Mouse (Mus musculus): ENCODE measurements at regions not wholly inside any gene's neighbourhood (a gene's known extent, or its start where the extent isn't known, plus 50 kb on each side); places are given as distances from the start of the nearest gene placed in this dataset.

- TF ChIP-seq CTCF (IDR thresholded peaks at IDR 0.05; ENCODE audit: borderline replicate concordance, insufficient read depth, low read depth, low read length) (no peak), POLR2A (IDR thresholded peaks at IDR 0.05; ENCODE audit: borderline replicate concordance, insufficient read depth, low read length) (no peak)
- Histone ChIP-seq H3K27ac (ENCODE audit: insufficient read depth, low read length) (no peak overlapping the region), H3K4me1 (ENCODE audit: control insufficient read depth, insufficient read depth, low read length) (no peaks in the 10 kb centered on the region), H3K4me3 (replicated peaks; ENCODE audit: insufficient read depth, low read depth, low read length) (no peak overlapping the region), H3K27me3 (ENCODE audit: control insufficient read depth, insufficient read depth, low read length) (no peaks in the 10 kb centered on the region)
- 53% methylated on average over 4 of the region's 4 CpGs for WGBS
- no peak for DNase-seq
Measured at GRCm38 (mm10) chr4:68179551-68179950, 774.6 kb downstream of the Brinp1 start.

DNA sequence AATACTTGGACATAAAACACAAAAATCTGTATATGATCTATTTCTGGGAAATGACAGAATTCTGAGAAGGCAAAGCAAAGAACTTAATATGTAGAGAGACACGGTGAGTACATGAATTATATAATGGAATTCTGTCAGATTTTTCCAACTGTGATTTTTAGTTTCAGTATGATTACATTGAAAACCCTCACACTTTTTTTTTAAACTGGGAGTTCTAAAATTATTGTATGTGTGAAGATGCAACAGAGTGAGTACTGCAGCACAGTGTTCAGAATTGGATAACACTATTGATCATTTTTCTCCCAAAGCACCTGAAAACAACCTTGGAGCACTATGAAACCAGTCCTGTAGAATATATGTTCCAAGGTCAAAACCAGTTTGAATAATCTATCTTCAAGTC lies 797.7 kb downstream of the Brinp1 start:
- no peak for TF ChIP-seq POLR2A (IDR thresholded peaks at IDR 0.05; ENCODE audit: borderline replicate concordance, insufficient read depth, low read length)
- no peak for TF ChIP-seq CTCF (IDR thresholded peaks at IDR 0.05; ENCODE audit: borderline replicate concordance, insufficient read depth, low read depth, low read length)
- Histone ChIP-seq H3K4me1 (ENCODE audit: control insufficient read depth, insufficient read depth, low read length) (no peaks in the 10 kb centered on the region), H3K27me3 (ENCODE audit: control insufficient read depth, insufficient read depth, low read length) (no peaks in the 10 kb centered on the region), H3K4me3 (replicated peaks; ENCODE audit: insufficient read depth, low read depth, low read length) (no peak overlapping the region), H3K27ac (ENCODE audit: insufficient read depth, low read length) (no peak overlapping the region)
- WGBS = 90% methylated on average over 1 of the region's 1 CpGs
- DNase-seq = no peak

DNA sequence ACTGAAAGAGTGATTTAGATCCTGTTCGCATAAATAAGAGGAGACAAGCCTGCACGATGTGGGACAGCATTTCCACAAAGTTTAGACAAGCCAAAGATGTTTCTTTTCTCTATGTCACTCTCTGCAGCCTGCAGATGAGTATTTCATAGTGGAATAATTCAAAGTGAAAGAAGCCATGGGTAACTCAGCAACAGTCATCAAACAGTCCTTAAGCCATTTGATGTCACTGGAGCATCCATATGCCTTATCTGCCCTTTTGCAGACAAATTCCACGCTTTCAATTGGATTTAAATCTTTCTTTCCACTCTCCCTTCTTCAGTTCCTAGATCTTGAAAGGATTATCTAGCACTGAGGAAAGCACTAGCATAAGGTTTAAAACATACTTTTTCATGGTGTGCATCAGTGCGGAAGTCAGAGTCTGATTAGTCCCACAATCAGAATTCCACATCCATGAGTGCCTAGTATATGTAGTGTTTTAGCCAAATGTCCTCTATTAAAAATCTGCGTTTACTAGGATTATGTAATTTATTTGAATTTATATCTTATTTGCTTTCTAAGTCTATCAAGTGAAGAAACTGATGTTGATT lies 805.6 kb downstream of the Brinp1 start:
- no peak for DNase-seq
- TF ChIP-seq POLR2A (IDR thresholded peaks at IDR 0.05; ENCODE audit: borderline replicate concordance, insufficient read depth, low read length) (no peak), CTCF (IDR thresholded peaks at IDR 0.05; ENCODE audit: borderline replicate concordance, insufficient read depth, low read depth, low read length) (no peak)
- WGBS = 71% methylated on average over 5 of the region's 5 CpGs
- H3K27me3 ChIP-seq (ENCODE audit: control insufficient read depth, insufficient read depth, low read length) = no peaks in the 10 kb centered on the region
- H3K4me1 ChIP-seq (ENCODE audit: control insufficient read depth, insufficient read depth, low read length) = no peaks in the 10 kb centered on the region
- no peak overlapping the region for H3K4me3 ChIP-seq (replicated peaks; ENCODE audit: insufficient read depth, low read depth, low read length)
- H3K27ac ChIP-seq (ENCODE audit: insufficient read depth, low read length) = no peak overlapping the region

DNA sequence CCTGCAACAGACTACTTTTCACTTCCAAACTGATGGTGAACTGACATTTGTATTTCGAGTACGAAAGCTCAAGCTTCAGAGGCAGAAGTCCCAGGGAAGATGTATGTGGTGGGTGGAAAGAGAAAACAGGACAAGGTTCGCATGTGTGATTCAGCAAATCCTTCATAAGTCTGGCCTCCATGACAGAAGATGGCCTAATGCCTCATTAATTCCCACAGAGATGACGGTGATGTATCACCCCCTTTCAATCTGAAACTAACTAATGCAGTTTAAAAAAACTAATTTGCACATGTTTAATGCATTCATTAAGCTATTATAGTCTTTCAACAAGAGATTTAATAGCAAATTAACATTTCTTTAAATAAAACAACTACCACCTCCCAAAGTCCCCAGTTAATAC lies 826.1 kb downstream of the Brinp1 start:
- no peaks in the 10 kb centered on the region for H3K4me1 ChIP-seq (ENCODE audit: control insufficient read depth, insufficient read depth, low read length)
- 70% methylated on average over 4 of the region's 4 CpGs for WGBS
- H3K27me3 ChIP-seq (ENCODE audit: control insufficient read depth, insufficient read depth, low read length) = no peaks in the 10 kb centered on the region
- H3K4me3 ChIP-seq (replicated peaks; ENCODE audit: insufficient read depth, low read depth, low read length) = no peak overlapping the region
- TF ChIP-seq POLR2A (IDR thresholded peaks at IDR 0.05; ENCODE audit: borderline replicate concordance, insufficient read depth, low read length) (no peak), CTCF (IDR thresholded peaks at IDR 0.05; ENCODE audit: borderline replicate concordance, insufficient read depth, low read depth, low read length) (no peak)
- H3K27ac ChIP-seq (ENCODE audit: insufficient read depth, low read length) = no peak overlapping the region
- DNase-seq = no peak

- Histone ChIP-seq H3K4me3 (replicated peaks; ENCODE audit: insufficient read depth, low read depth, low read length) (no peak overlapping the region), H3K4me1 (ENCODE audit: control insufficient read depth, insufficient read depth, low read length) (no peaks in the 10 kb centered on the region), H3K27ac (ENCODE audit: insufficient read depth, low read length) (no peak overlapping the region), H3K27me3 (ENCODE audit: control insufficient read depth, insufficient read depth, low read length) (no peaks in the 10 kb centered on the region)
- no peak for DNase-seq
- TF ChIP-seq POLR2A (IDR thresholded peaks at IDR 0.05; ENCODE audit: borderline replicate concordance, insufficient read depth, low read length) (no peak), CTCF (IDR thresholded peaks at IDR 0.05; ENCODE audit: borderline replicate concordance, insufficient read depth, low read depth, low read length) (no peak)
Measured at GRCm38 (mm10) chr4:68114502-68114901, 839.7 kb downstream of the Brinp1 start.

GRCm38 (mm10) chr4:68085255-68085654 lies 868.9 kb downstream of the Brinp1 start:
- no peaks in the 10 kb centered on the region for H3K27me3 ChIP-seq (ENCODE audit: control insufficient read depth, insufficient read depth, low read length)
- no peaks in the 10 kb centered on the region for H3K4me1 ChIP-seq (ENCODE audit: control insufficient read depth, insufficient read depth, low read length)
- 94% methylated on average over 3 of the region's 3 CpGs for WGBS
- H3K27ac ChIP-seq (ENCODE audit: insufficient read depth, low read length) = no peak overlapping the region
- no peak overlapping the region for H3K4me3 ChIP-seq (replicated peaks; ENCODE audit: insufficient read depth, low read depth, low read length)
- TF ChIP-seq POLR2A (IDR thresholded peaks at IDR 0.05; ENCODE audit: borderline replicate concordance, insufficient read depth, low read length) = no peak
- no peak for TF ChIP-seq CTCF (IDR thresholded peaks at IDR 0.05; ENCODE audit: borderline replicate concordance, insufficient read depth, low read depth, low read length)
- DNase-seq = no peak

DNA sequence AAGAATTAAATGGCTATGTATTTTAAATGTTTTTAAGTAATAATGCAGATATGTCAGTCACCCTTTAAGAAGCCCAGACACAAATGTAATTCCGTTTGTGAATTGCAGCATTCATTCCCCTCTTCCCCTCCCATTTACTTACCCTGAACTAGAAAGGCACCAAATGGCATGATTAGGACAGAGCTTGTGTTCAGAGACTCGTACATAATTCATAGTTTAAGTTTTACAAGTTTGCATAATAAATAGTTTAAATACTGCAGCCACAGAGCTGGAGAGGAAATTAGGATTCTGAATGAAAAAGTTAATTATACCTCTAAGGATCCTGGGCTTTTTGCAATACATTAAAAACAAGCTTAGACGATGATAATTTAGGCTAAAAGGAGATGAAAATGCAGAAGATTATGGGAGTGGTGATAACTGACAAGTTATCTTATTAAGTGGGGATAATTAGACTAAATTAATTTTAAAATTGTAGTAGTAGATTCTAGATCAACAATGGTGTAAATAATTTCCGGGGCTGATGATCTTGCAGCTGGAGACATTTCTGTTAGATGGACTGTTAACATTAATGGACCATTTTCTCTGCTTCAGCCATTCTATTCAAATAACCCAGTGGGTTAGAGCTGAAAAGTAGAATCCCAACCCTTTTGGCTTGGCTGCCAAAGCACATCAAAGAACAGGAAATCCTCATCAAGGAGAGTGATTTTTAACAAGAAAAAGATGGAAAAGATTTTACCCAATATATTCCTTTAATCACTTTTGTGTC lies 897.2 kb downstream of the Brinp1 start:
- H3K4me3 ChIP-seq (replicated peaks; ENCODE audit: insufficient read depth, low read depth, low read length) = no peak overlapping the region
- TF ChIP-seq CTCF (IDR thresholded peaks at IDR 0.05; ENCODE audit: borderline replicate concordance, insufficient read depth, low read depth, low read length) = no peak
- no peak overlapping the region for H3K27ac ChIP-seq (ENCODE audit: insufficient read depth, low read length)
- no peaks in the 10 kb centered on the region for H3K27me3 ChIP-seq (ENCODE audit: control insufficient read depth, insufficient read depth, low read length)
- DNase-seq = no peak
- 64% methylated on average over 4 of the region's 4 CpGs for WGBS
- no peaks in the 10 kb centered on the region for H3K4me1 ChIP-seq (ENCODE audit: control insufficient read depth, insufficient read depth, low read length)

- H3K4me1 ChIP-seq (ENCODE audit: control insufficient read depth, insufficient read depth, low read length) = peaks cover 3% of the 10 kb centered on the region
- no peak overlapping the region for H3K4me3 ChIP-seq (replicated peaks; ENCODE audit: insufficient read depth, low read depth, low read length)
- peak; percentile 67 to 80 for DNase-seq
- 15% methylated on average over 2 of the region's 2 CpGs for WGBS
- TF ChIP-seq CTCF (IDR thresholded peaks at IDR 0.05; ENCODE audit: borderline replicate concordance, insufficient read depth, low read depth, low read length) = peak; percentile 68
- no peak for TF ChIP-seq POLR2A (IDR thresholded peaks at IDR 0.05; ENCODE audit: borderline replicate concordance, insufficient read depth, low read length)
- H3K27me3 ChIP-seq (ENCODE audit: control insufficient read depth, insufficient read depth, low read length) = no peaks in the 10 kb centered on the region
- H3K27ac ChIP-seq (ENCODE audit: insufficient read depth, low read length) = no peak overlapping the region
Measured at GRCm38 (mm10) chr4:68022891-68023303, 931.3 kb downstream of the Brinp1 start.
